In genomic region chr17:11092900-11093299, GRCm38 (mm10) we compare ENCODE assay signal across 8 mouse cellular contexts.
DNase-seq lines count a peak whose midpoint lies in the region; ATAC-seq lines count a peak whose summit lies in the region.

No protein-coding gene starts in this region.

- no peaks in the 10 kb centered on the region for H3K27me3 ChIP-seq in hindbrain, embryonic 12.5 days
- H3K27me3 ChIP-seq in hindbrain, embryonic 13.5 days: no peaks in the 10 kb centered on the region

- H3K4me2 ChIP-seq in hindbrain, embryonic 12.5 days (replicated peaks): no peak overlapping the region
- no peak overlapping the region for H3K4me2 ChIP-seq in hindbrain, embryonic 13.5 days

- H3K27ac ChIP-seq in hindbrain, embryonic 12.5 days: 0 out of 2 replicates have a peak overlapping the region, but pooled peaks have one; percentile 2
- no peak overlapping the region for H3K27ac ChIP-seq in hindbrain, embryonic 13.5 days

- H3K9ac ChIP-seq in hindbrain, embryonic 12.5 days: no peak overlapping the region
- H3K9ac ChIP-seq in hindbrain, embryonic 13.5 days: no peak overlapping the region

- no peaks in the 10 kb centered on the region for H3K36me3 ChIP-seq in hindbrain, embryonic 12.5 days
- H3K36me3 ChIP-seq in hindbrain, embryonic 13.5 days: no peaks in the 10 kb centered on the region

- H3K4me1 ChIP-seq in hindbrain, embryonic 12.5 days: peaks cover 7% of the 10 kb centered on the region
- H3K4me1 ChIP-seq in hindbrain, embryonic 13.5 days (replicated peaks): peaks cover 9% of the 10 kb centered on the region

- 0 out of 2 replicates have a peak, but pooled peaks cover 7% of the 10 kb centered on the region for H3K9me3 ChIP-seq in hindbrain, embryonic 12.5 days (replicated peaks)
- H3K9me3 ChIP-seq in hindbrain, embryonic 13.5 days: no peaks in the 10 kb centered on the region

- ATAC-seq in hindbrain, embryonic 12.5 days (ENCODE audit: low FRiP score): no peak
- no peak for ATAC-seq in hindbrain, embryonic 13.5 days (ENCODE audit: low FRiP score)
- ATAC-seq in megakaryocyte progenitor cell, adult 5-6 weeks (replicated peaks; ENCODE audit: poor library complexity): no peak

- no peak overlapping the region for H3K4me3 ChIP-seq in hindbrain, embryonic 12.5 days
- no peak overlapping the region for H3K4me3 ChIP-seq in hindbrain, embryonic 13.5 days

- WGBS in hindbrain, embryonic 12.5 days: 6% methylated on average over 6 of the region's 6 CpGs
- 18% methylated on average over 6 of the region's 6 CpGs for WGBS in hindbrain, embryonic 13.5 days

- peak; percentile 8 for DNase-seq in adipocyte (ENCODE audit: low spot score)
- DNase-seq in gastrocnemius, adult 18-20 months (ENCODE audit: low spot score): peak; percentile 46
- DNase-seq in kidney, postnatal 4 days: peak; percentile 8 to 22
- peak; percentile 55 for DNase-seq in retina, embryonic 14.5 days (ENCODE audit: low spot score)
- no peak for DNase-seq in thymus, adult 18-20 months

Comparison
In these comparisons a context has a peak if more than half of its experiments do, and no peak if none do; other contexts are left out.
1. DNase-seq: peak in adipocyte (single experiment), gastrocnemius, adult 18-20 months (single experiment), kidney, postnatal 4 days (2 of 2) and retina, embryonic 14.5 days (single experiment); none in thymus, adult 18-20 months (0 of 2).